Mouse (Mus musculus): ENCODE measurements at regions not wholly inside any gene's neighbourhood (a gene's known extent, or its start where the extent isn't known, plus 50 kb on each side); places are given as distances from the start of the nearest gene placed in this dataset.

GRCm38 (mm10) chr4:27130108-27130507 is 783.4 kb upstream of the Manea start:
- DNase-seq (ENCODE audit: low read depth, low spot score): no peak

GRCm38 (mm10) chr4:27117978-27118377 is 771.3 kb upstream of the Manea start:
- peak; percentile 55 for DNase-seq (ENCODE audit: low read depth, low spot score)

GRCm38 (mm10) chr4:27117075-27117827 is 770.6 kb upstream of the Manea start:
- peak; percentile 30 for DNase-seq (ENCODE audit: low read depth, low spot score)

- DNase-seq (ENCODE audit: low read depth, low spot score): no peak
Measured at GRCm38 (mm10) chr4:27105436-27105835, 758.7 kb upstream of the Manea start.

- DNase-seq (ENCODE audit: low read depth, low spot score): no peak
Measured at GRCm38 (mm10) chr4:27096245-27096644, 749.6 kb upstream of the Manea start.

GRCm38 (mm10) chr4:27049971-27050370 is 703.3 kb upstream of the Manea start:
- DNase-seq (ENCODE audit: low read depth, low spot score): no peak

- no peak for DNase-seq (ENCODE audit: low read depth, low spot score)
Measured at GRCm38 (mm10) chr4:27049226-27049625, 702.5 kb upstream of the Manea start.
